Mouse (Mus musculus) layer of hippocampus, adult 8-10 months (tissue): Measurements from ENCODE around the gene Gm10282. TPM values are rescaled to one million over a fixed set of nuclear protein-coding genes. Genes with fewer than 3 reads are reported as not detected.

ENCODE experiments used
- DNase-seq, 2 experiments: peaks; one replicate each; pipeline ENCODE4 v3.0.0; 2022; ENCODE audit warnings: low spot score in 2 of 2
- total RNA-seq, 4 experiments: library from RNA; stranded (reverse); gene quantifications; 2 replicates each; pipeline ENCODE4 v1.2.4; 2022

Gene Gm10282
- total RNA-seq, 4 experiments from 2014 or later: 3.8 to 7.8 (median 6.0) TPM

GRCm38 (mm10) chr8:72263451-72263850 lies 41.6 kb downstream of the Gm10282 start:
- DNase-seq: no peak

- no peak for DNase-seq
Observed at GRCm38 (mm10) chr8:72262756-72263155, 42.3 kb downstream of the Gm10282 start.

- DNase-seq: no peak
Observed at GRCm38 (mm10) chr8:72261872-72262271, 43.2 kb downstream of the Gm10282 start.

GRCm38 (mm10) chr8:72261431-72261830 lies 43.6 kb downstream of the Gm10282 start:
- no peak for DNase-seq

GRCm38 (mm10) chr8:72261019-72261418 lies 44.0 kb downstream of the Gm10282 start:
- peak in 1 of 2 experiments; percentile 23 for DNase-seq

- no peak for DNase-seq
Observed at GRCm38 (mm10) chr8:72260585-72260984, 44.5 kb downstream of the Gm10282 start.

- no peak for DNase-seq
Observed at GRCm38 (mm10) chr8:72259862-72260261, 45.2 kb downstream of the Gm10282 start.

- DNase-seq: no peak
Observed at GRCm38 (mm10) chr8:72257902-72258238, 47.2 kb downstream of the Gm10282 start.

- no peak for DNase-seq
Observed at GRCm38 (mm10) chr8:72257171-72257901, 47.7 kb downstream of the Gm10282 start.

Other genes with a start within 250 kb of the Gm10282 start
- not detected for gene Olfr373, start 222.1 kb downstream of the Gm10282 start, total RNA-seq
- gene Olfr374, start 198.2 kb downstream of the Gm10282 start, total RNA-seq: under 1 TPM in 1 of 4 experiments, not detected in 3; 0.05 TPM
- 10 to 100 TPM; 28.9 to 32.3 (median 30.2) TPM for gene Tpm4, start 170.3 kb downstream of the Gm10282 start, total RNA-seq
- 10 to 100 TPM; 32.2 to 40.7 (median 37.0) TPM for gene Rab8a, start 144.1 kb downstream of the Gm10282 start, total RNA-seq
- gene Hsh2d, start 115.6 kb downstream of the Gm10282 start, total RNA-seq: under 1 TPM in 1 of 4 experiments, not detected in 3; 0.31 TPM
- gene Cib3, start 92.4 kb downstream of the Gm10282 start, total RNA-seq: under 1 TPM in 1 of 4 experiments, not detected in 3; 0.14 TPM
- not detected for gene Gm11034, start 91.6 kb downstream of the Gm10282 start, total RNA-seq
- gene Fam32a, start 85.5 kb downstream of the Gm10282 start, total RNA-seq: 10 to 100 TPM; 53.1 to 64.6 (median 56.2) TPM
- 10 to 100 TPM; 86.8 to 93.2 (median 91.0) TPM for gene Ap1m1, start 65.2 kb downstream of the Gm10282 start, total RNA-seq
- gene Klf2, start 13.8 kb upstream of the Gm10282 start, total RNA-seq: 10 to 100 TPM in 3 of 4 experiments, 1 to 10 TPM in 1; 9.5 to 15.3 (median 12.7) TPM
- 10 to 100 TPM; 69.5 to 77.8 (median 72.1) TPM for gene Eps15l1, start 116.2 kb upstream of the Gm10282 start, total RNA-seq
- gene Calr3, start 138.6 kb upstream of the Gm10282 start, total RNA-seq: 1 to 10 TPM in 2 of 4 experiments, under 1 TPM in 1, not detected in 1; 0.83 to 1.2 (median 1.2) TPM
- 10 to 100 TPM in 3 of 4 experiments, 1 to 10 TPM in 1; 9.6 to 14.3 (median 12.0) TPM for gene 1700030K09Rik, start 138.6 kb upstream of the Gm10282 start, total RNA-seq
- gene Cherp, start 170.0 kb upstream of the Gm10282 start, total RNA-seq: 10 to 100 TPM; 69.3 to 97.6 (median 83.2) TPM
- gene Slc35e1, start 187.4 kb upstream of the Gm10282 start, total RNA-seq: 10 to 100 TPM; 42.8 to 55.5 (median 48.7) TPM
- 10 to 100 TPM in 1 of 4 experiments, 1 to 10 TPM in 3; 7.1 to 11.1 (median 9.2) TPM for gene Med26, start 243.0 kb upstream of the Gm10282 start, total RNA-seq